Mouse (Mus musculus) spleen, postnatal 4 days (tissue): Measurements from ENCODE around the gene Gpr62.

Source experiments
- DNase-seq, 2 experiments: peaks; one replicate each; pipeline ENCODE4 v3.0.0; 2022; ENCODE audit warnings: low spot score in 2 of 2

Gene Gpr62

DNA sequence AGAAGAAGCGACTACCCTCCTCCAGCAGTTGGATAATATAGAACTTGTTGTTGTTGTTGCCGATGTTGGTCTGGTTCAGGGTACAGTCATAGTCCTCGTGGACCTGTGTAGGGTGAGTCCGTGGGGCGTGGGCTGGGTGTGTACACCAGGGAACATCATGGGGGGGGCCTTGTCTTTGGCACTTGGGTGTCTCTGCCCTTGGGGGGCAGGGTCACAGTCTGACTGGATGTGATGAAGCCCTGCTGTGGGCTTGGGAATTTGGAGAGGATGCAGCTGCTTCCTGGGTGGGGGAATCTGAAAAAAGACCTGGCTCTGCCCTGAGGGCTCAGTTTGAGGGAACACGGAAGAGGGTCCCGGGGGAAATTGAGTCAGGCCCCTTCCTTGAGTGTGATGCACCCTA is 9.3 kb upstream of the Gpr62 start:
- DNase-seq, result peak; percentile 12 to 63

DNA sequence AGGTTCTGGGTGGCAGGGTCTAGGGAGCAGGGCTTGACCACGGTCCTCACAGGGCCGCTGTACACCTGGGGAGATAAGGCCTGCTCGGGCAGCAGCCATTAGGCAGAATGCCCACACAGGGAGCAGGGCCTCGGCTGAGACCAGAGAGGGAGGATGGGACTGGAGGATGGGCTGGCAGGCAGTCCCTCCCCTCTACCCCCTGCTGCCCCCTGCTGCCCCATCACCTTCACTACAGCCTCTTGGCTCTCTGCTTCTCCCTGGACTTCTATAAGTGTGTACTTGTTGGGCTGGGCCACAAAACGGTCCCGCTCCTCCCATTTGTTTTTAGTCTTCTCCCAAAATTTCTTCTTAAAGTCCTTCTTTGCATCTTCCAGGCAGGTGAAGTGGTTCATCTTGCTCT is 8.7 kb upstream of the Gpr62 start:
- DNase-seq, result peak; percentile 66 to 87

DNA sequence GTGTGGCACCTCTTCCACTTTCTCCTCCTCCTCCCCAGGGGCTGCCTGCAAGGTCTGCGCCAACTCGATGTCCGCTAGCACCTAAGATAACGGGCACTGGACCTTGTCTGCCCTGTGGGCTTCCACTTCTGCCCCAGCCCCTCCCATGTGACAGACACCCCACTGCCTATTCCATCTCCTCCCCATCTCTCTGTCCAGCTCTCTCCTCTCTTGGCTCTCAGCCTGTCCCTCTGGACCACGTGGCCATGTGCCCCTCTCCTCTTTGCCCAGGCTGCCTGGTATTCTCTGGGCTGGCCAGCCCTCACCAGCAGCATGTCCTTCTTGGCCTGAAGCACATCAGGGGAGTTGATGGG is 8.0 kb upstream of the Gpr62 start:
- peak; percentile 11 to 62 for DNase-seq

DNA sequence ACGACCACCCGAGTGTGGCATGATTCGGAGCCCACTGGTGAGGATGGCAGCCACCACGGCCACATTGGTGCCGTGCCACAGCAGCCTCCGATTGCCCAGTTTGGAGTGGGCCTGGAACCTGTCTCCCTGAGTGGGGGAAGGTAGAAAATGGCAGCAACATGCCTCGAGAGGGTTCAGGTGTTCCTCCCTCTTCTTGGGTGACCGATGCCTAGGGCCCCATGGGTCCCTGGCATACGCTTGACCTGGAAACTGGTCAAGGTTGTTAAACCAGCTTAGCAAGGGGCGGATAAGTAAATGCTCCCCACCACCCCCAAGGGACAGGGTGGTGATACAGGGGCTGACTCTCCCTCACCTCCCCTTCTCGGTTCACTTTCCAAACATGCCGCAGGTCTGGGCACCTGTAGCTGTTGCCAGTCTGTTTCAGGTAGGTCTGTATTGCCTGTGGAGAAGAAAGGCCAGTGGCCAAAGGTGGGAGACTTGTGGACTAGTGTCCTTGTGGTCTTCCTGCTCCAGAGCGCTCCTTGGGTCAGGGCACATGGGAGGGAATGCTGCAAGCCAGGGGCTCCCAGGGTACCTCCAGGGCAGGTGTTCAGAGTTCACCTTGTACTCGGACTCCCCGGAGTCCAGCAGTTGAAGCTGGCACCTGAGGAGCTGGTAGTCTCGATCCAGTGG is 7.5 kb upstream of the Gpr62 start:
- DNase-seq, result peak in 1 of 2 experiments; percentile 60

DNA sequence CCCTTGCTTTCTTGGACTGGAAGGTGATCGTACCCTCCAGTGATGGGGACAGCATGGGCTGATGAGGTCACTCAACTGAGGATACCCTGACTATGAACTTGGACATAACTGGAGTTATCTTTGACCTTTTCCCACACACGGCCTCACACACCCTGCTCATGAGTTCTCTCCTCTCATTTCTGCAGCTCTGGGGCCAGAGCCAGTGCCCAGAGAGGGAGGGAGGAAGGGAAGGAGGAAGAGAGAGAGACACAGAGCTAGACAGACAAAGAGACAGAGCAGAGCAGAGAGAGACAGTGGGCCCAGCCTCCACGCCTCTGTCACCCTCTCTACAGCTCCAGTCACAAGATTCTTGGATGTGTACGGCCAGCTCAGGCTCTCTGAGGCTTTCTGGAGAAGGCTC is 6.6 kb upstream of the Gpr62 start:
- DNase-seq, result no peak

DNA sequence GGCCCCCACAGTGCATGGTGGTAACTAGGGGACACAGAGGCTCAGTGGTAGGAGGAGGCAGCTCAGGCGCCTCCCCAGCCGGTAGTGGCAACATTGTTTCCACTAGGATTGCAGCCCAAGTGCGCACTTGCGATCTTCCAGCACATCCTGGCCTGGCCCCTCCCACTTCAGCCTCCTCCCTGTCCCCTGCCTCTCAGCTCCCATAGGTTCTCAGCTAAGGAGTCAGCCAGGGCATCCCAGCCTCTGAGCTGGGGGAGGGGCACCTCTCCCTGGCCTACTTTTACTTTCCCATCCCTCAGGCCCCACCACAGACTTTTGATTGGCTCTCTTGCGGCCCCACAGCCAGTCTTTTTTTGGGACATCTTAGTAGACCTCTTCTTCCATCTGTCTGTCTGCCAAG is 6.2 kb upstream of the Gpr62 start:
- no peak for DNase-seq

DNA sequence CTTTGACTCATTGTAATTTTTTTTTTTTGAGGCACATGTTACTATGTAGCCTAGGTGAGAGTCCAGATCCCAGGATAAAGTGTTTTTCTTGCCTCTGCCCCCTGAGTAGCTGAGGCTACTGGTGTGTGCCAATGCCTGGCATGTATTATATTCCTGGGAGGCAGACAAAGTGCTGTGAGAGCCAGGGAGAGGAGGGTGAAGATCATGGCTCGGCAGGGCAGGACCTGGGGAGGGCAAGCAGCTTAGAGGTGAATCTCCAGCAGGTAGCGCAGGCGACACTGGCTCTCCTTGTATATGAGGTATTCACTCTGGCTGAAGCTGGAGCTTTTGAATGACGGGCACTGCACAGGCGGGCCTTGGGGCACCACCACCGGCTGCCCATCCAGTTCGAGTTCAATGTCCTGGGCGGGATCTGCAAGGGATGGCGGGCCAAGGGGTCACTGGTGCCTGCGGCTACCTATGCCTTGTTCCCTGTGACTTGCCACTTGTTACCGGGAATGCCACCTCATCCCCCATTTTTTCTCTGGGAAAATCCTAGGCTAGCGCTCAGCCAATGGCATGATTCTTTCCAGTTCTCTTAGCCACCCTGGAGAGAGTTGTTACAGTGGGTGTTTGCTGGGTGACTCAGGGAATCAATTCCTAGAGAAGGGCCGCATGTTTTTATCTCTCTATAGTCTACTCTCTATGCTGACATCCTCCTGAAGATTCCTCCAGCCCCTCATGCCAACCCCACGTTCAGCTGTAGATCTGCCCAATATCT is 5.4 kb upstream of the Gpr62 start:
- DNase-seq, result no peak

DNA sequence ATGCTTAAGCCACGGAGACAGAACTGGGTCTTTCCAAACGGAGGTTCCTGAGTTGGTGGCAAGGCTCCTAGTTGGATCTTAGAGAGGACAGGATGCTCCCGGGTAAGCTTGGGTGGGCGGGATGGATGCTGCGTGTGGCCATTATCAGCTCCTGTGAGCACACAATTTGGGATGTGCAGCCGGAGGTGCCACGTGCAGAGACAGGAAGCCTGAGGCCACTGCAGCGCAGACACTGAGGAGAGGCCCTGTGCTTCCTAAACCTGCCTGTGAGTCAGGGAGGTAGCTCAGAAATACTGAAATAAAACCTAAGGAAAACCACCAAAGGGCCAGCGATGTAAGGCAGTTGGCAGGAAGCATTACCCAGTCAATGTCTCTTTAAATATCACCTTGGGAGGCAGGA is 4.0 kb upstream of the Gpr62 start:
- no peak for DNase-seq

DNA sequence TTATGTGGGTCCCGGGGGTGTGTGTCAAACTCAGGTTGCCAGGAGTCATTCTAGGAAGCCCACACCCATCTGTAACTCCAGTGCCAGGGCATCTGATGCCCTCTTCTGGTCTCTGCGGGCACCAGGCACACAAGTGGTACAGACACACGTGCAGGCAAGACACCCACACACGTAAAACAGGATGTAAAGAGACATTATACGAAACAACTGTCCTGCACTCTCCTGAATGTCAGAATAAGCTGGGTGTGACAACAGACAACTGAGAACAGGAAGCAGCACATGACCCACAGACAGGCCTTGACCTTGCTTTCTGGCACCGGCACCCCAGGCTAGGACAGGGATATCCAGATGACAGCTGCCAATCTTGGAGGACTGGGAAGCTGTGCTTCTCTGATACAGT is 3.6 kb upstream of the Gpr62 start:
- DNase-seq, result no peak

DNA sequence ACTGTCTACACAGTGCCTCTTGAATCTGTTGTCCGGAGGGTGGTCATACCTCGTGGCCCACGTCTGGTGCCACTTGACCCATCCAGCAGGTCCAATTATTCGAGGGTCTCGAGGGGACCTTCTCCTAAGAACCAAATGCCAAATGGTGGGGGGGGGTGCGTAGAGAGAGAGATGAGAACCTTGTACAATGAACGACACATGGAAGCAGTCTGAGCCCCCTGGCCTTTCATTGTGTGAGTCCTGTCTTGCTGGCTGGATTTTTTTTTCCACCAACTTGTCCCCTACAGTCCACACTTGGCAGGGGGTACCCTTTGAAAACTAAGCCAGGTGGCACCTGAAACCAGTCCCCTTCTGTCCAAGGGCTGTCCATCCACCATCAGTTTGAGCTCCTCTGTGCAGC is 2.0 kb upstream of the Gpr62 start:
- DNase-seq, result no peak

DNA sequence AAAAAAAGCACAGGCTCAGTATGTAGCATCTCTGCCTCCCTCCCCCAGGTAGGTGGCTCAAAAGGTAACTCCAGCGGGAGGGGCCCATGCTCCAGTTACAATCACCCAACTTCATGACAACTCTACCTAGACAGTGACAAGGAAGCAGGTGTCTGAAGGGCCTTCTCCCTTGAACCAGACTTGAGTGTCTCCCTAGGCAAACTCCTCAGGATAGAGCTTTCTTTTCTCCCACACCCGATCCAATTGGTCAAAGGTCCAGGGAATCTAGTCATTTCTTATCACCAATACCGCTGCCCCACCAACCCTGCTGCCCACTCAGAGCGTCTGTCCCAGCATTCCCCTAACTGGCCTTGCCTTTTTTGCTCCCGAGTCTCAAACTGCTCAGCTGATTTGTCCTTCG is 983 bp upstream of the Gpr62 start:
- DNase-seq, result no peak

DNA sequence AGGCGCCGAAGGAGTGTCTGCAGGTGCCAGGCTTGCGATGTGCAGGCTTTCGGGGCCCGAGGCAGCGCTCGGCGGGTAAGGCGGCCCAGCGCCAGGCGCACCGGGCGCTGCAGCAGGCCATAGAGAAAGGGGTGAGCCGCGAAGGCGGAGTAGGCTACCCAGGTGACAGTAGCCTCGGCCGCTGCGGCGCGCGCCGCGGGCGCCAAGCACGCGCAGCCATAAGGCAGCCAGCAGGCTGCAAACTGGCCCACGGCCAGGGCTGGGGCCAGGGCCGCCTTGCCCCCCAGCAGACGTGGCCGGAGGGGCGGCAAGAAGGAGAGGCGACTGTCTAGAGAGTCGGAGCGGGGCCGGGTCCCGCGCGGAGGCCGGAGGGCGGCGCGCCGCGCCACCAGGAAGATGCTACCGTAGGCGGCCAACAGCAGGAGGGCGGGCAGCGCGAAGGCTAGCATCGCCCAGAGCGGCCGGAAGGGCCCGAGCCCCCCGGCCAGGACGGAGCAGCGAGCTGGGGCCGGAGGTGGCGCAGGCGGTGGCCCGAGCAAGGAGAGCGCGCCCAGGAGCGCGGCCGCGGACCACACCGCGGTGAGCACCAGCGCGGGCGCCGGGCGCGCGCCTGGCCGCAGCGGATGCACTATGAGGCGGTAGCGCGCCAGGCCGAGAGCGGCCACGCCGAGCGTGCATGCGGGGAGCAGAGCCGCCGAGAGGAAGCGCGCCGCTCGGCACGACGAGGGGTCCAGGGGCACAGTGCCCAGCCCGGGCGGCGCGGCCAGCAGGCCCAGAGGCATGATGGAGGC is 792 bp downstream of the Gpr62 start:
- no peak for DNase-seq

DNA sequence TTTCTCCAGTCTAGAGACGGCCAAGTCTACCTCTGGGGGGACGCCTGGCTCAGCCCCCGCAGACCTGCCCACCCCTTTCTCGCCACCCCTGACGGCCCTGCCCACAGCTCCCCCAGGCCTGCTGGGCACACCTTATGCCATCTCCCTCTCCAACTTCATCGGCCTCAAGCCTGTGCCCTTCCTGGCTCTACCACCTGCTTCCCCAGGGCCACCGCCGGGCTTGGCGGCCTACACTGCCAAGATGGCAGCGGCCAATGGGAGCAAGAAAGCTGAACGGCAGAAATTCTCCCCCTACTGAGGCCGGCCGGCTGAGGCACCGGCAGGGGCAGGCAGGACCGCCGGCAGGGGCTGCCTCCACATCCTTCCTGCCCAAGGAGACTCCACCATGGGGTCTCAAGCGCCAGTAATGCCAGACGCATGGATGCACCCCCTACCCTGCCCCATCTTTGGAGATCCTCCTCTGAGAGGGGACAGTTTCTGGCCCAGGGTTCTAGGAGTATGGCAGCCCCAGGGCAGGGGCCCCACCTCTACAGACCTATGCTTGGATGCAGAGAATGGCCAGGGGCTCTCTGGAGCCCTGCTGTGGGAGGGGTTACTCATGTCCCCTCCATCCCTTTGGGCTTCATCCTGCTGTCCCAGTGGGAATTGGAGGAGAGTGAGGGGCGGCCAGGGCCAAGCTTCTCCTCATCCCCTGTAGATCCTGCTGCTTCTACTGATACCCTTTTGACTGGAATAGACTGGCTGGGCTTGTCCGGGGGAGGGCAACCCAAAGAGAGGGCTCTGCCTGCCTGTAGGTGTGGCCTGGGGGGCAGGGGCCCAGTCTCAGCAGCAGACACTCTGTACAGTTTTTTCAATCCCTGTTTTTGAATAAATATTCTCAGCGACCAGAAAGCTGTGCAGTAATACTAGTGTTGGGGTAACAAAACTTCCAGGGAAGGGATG is 2.3 kb downstream of the Gpr62 start:
- no peak for DNase-seq

DNA sequence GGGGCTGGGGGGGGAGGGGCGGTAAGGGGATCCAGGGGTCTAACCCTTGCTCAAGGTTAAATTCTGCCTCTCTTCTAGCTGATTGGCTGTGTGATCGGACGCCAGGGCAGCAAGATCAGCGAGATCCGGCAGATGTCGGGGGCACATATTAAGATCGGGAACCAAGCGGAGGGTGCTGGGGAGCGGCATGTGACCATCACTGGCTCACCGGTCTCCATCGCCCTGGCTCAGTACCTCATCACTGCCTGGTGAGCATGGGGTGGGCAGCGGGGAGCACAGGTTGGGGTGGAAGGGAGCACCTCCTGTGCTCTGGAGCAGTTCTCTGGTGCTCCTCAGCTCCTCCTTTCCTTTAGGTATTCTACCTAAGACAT is 3.3 kb downstream of the Gpr62 start:
- DNase-seq, result no peak

DNA sequence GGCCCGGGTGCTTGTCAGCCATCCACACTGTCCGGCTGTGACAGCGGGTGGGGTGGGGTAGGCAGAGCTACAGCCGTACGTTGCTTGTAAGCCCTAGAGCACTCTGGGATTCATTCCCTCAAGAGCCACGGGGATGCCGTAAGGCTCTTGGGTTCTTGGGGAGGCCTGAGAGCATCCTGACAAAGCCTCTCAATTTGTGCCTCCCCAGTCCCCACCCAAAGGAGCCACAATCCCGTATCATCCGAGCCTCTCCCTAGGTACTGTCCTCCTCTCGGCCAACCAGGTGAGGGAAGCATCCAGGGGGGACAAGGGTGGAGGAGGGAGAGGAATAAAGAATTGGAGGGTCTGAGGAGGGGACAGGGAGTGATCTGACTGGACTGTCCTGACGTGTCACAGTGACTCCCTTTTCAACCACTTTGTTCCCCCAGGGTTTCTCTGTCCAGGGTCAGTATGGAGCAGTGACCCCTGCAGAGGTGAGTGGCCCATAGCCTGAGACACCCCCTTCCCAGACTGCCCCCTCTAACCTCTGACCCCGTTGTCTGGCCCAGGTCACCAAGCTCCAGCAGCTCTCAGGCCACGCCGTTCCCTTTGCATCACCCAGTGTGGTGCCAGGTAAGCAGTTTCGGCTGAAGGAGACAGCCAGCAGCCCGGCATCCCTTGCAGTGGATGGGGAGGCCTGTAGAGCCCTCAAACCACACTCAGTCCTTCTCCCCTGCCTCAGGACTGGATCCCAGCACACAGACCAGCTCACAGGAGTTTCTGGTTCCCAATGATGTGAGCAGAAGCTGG is 3.9 kb downstream of the Gpr62 start:
- no peak for DNase-seq

DNA sequence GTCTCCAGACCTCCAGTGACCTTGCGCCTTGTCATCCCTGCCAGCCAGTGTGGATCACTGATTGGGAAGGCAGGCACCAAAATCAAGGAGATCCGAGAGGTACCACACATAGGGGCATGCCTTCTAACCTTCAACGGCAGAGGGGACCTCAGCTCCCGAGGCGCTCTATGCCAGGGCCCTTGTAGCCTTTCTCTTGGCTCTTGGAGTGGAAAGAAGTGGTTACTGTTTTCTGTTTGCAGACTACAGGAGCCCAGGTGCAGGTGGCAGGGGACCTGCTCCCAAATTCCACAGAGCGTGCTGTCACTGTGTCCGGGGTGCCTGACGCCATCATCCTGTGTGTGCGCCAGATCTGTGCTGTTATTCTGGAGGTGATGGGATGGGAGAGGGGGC is 4.7 kb downstream of the Gpr62 start:
- DNase-seq, result no peak

DNA sequence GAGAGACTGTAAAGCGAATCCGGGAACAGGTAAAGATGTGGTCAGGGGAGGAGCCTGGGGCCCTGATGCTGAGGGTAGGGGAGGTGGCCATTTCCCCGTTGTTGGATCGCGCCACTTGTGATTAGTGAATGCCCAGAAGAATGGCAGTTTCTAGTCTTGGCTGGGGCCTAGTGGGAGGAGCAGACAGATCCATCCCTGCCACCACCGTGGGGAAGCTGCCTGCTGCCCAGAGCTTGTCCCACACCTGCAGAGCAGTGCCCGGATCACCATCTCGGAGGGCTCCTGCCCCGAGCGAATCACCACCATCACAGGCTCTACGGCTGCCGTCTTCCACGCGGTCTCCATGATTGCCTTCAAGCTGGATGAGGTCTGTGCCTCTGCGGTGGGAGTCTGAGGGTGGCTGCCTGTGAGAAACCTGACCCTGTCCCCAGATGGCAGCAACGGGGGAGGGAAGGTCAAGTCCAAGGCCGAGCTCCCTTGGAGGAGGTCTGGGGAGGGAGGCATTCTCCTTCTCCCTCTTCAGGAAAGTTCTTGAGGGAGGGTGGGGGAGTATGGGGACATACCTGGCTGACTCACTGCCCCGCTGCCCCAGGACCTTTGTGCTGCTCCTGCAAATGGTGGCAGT is 5.2 kb downstream of the Gpr62 start:
- DNase-seq, result no peak

DNA sequence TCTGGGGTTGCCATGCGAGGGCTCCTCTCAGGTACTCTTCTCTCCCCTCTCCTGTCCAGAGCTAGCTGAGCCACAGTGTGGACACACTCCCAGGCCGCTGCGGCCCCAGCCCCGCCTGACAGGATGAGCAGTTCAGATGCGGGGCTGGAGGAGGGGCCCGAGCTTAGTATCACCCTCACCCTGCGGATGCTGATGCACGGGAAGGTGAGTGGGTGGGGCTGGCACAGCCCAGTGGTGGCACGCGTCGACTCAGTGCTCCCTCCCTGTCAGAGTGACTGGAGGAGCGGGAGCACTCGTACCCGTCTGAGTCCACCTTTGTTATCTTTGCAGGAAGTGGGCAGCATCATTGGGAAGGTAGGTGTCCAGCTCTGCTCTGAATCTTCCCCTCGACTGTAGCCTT is 5.8 kb downstream of the Gpr62 start:
- DNase-seq, result no peak

DNA sequence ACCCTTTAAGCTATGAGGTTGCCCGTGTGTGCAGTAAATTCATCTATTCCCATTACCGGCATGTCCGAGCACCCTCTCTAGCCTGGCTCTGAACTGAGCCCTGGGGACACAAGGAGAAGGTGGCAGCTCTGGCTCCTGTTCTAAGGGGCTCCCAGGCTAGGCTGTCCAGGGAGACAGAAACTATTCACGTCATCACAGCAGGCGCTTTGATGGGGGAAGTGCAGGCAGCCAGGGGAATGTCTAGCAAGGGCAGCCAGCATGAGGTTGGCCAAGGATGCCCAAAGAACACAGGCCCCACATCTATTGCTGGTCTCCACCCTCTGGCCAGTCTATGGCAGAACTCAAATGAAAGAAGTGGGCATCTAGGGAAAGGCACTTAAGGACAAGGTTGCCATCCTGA is 7.8 kb downstream of the Gpr62 start:
- DNase-seq, result no peak

DNA sequence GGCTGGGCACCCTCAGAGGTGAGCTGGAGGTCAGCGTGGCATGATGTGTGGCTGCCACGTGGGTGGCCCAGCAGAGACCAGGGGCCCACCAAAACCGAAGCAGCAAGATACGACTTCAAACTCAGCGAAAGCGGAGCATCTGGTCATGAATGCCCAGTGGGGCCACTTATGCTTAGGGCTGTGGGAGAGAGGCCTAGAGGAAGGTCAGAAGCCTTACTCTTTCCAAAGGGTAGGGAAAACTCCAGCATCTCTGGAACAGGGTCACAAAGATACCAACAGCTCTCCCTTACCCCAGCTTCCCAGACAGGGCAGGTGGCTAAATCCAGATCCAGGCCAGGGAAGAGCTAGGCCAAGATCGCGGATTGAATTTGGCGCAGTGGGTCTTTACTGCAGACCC is 8.6 kb downstream of the Gpr62 start:
- DNase-seq, result no peak
